Mouse (Mus musculus): ENCODE measurements around the gene Ube2d1.

Gene Ube2d1

DNA sequence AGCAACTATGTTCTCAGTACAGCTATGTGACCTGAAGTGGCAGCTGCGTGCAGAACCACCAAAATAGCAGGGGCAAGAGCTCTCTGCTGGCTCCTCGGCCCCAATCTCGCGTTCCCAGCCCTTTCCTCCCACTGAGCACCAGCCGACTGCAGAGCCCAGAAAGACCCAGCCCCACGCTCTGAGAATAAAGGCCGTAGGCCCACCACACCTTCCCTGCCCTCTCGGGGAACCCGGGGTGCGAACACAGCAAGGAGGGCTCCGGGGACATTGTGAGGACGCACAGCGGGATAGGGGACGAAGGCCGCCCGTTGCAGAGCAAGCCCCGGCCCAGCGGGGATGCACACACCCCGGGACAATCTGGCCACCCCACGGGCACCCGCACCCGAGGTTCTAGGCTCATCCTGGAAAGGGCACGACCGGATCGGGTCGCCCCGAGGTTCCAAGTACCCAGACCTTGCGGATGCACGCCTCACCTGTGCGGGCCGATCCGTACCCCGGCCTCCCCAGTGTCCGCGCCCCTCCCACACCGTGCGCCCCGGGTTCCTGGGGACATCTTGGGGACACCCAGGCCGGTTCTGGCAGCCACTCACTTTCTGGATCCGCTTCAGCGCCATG, 444 bp downstream of the Ube2d1 start:
- DNase-seq: no peak

DNA sequence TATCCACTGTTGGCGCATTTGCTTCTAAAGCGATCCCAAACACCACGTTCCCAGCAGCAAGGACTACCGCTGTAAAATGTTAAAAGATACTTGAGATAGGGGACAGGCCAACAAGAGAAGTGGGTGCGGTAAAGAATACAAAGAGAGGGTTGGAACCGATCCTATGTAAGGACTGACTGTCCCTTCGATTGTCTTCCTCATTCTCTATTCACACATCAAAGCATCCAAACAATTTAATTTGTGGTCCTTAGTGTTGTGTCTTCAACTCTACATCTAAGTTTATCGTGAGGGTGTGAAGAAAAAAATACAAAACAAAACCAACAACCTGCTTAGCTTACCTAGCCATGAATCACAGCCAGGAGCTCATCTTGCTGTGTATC, 941 bp downstream of the Ube2d1 start:
- no peak for DNase-seq

DNA sequence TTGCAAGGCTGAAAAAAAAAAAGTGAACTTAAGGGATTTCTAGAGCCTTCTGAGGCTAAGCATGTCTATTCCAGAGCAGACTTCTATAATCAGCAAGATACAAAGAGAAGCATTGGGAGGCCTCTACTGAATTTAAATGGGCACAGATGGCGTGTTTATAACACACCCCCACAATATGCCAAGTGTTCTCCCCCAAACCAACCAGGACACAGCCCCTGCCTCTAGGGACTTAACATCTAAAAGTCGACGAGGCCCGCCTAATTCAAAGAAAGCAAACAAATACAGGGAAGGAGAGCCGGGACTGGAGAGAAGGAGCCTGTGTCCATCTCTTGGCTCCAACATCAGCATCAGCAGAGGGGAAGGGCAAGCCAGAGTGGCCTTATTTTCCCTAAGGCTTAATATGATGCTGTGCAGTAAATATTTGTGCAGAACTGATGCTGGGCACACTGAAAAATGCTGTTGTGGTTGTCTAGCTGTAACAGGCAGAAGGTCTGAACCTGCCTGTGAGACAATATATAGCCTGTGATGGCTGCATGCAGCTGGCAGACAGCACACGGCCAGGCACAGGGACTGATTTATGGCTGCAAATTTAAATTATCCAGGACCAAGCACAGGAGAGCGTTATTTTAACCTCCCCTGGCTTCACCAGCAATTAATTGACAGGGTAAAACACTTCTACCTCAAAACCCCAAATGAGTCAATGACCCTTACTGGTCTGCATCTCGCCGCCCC, 11.9 kb downstream of the Ube2d1 start:
- DNase-seq: no peak

DNA sequence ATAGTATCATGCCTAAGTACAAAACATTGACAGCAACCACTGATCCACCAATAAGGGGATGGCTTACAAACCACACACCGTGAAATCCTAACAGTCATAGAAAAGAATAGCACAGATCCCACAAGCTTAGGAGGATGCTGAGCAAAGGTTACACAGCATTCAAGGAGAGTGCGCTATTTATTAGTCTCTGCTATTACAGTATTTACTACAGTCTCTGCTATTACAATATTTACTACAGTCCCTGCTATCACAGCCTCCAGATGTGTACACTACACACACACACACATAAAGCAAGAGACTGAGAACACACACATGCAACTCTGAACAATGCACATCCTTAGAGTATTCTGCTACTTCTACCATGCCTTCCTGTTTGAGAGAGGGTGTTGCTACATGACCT, 17.1 kb downstream of the Ube2d1 start:
- DNase-seq: no peak

DNA sequence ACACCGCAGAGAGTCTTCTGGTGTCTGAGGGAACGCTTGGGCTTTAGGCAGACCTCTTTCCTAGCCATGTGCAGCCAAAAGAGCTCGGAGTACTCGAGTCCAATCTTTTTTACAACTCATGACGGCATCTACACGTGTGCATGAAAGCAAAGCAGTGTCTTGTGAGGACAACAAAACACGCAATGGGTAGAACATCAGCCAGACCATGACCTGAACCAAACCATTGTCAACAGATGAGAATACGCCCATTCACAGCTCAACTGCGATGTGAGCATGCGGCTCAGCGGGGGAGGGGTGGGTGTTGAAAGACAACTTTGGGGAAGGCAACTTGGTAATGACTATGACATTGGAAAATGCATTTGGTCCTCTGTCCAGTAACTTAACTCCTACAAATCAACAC, 17.6 kb downstream of the Ube2d1 start:
- no peak for DNase-seq

GRCm38 (mm10) chr10:71265067-71265466, 20.0 kb downstream of the Ube2d1 start:
- DNase-seq: no peak

- DNase-seq: no peak
These were observed 23.4 kb downstream of the Ube2d1 start for GRCm38 (mm10) chr10:71261637-71262036.

DNA sequence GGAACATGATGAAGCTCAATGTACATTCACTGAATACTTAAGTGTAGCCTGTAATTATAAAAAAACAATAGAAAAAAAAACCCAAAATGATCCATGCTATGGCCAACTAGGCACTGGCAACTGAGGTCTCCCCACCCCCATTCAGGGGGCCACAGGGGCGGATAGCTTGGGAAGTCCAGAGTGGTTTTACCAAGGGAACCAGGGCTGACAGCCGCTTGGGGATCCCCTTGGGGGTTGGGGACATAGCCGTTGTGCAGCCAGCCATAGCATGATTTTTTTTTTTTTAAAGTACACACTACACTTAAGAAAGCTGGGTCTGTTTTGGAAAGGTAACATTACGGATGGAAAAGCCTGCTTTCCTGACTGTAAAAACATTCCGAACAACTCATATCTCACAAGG, 26.1 kb downstream of the Ube2d1 start:
- DNase-seq: no peak

- DNase-seq: no peak
These were observed 26.5 kb downstream of the Ube2d1 start for GRCm38 (mm10) chr10:71258516-71258915.

DNA sequence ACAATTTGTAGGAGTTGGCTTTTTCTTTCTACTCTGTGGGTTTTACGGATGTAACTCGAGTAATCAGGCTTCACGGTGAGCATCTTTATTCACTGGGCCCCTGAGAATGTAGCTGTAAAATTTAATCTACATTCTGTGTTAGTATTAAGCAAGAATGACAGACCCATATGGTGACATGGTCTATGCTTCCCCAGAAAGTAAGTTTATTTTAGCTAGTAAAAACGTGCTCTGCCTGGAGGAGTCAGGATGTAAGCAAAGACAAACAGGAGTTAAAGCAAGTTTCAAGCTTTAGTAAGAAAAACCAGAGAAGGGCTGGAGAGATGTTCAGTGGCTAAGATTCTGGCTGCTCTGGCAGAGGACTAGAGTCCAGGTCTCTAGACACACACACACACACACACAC, 31.9 kb downstream of the Ube2d1 start:
- DNase-seq: no peak

DNA sequence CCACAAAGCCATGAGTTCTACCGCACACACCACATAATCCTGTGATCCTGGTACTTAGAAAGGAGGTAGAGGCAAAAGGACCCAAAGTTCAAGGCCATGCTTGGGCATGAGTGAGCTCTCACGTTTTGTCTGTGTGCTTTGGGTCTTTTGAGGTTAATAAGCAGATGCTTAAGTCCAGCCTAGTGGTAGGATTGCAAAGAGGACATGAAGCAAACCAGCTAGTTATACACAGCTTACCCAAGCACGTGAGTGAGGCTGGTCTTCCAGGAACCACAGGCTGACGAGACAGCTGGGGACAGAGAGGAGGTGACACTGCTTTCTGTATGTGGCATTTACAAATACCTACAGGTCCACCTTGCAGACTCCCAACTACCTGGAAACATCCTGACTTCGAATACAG, 32.6 kb downstream of the Ube2d1 start:
- no peak for DNase-seq

DNA sequence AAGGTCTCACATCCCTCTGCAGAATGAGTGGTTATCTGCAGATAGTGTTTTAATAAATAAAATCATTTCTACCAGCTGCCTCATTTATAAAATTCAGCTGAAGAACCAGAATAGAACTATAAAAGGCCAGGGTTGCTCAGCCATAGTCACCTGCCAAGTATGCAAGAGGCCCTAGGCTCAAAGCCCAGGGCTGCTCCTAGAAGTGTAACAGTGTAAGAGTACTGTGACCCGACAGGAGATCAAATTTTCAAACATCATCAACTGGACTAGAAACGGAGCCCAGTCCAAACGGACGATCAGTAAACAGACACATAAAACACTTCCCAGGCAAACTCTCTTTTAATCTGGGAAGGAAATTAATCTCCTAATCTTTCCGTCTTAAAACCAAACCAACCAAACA, 33.2 kb downstream of the Ube2d1 start:
- DNase-seq: no peak

- no peak for DNase-seq
These were observed 33.8 kb downstream of the Ube2d1 start for GRCm38 (mm10) chr10:71251256-71251655.

- no peak for DNase-seq
These were observed 34.6 kb downstream of the Ube2d1 start for GRCm38 (mm10) chr10:71250472-71250871.

- DNase-seq: no peak
These were observed 35.8 kb downstream of the Ube2d1 start for GRCm38 (mm10) chr10:71249086-71249880.

DNA sequence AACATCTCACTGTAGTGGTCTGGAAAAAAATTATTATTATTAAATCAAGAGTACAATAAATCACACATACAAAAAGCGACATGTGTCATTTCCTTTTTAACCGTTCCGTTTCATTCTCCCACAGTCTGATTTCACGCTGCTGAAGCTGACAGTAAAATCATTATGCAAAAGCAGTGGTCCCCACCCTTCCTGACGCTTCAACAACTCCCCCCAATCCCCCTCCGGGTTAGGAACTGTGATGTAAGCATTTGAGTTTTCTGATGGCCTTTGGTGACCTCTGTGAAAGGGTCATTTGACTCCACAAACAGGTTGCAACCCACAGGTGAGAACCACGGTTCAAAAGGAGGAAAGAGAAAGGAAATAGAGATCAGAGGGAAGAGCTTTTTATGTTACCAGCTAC, 38.1 kb downstream of the Ube2d1 start:
- DNase-seq: no peak

- DNase-seq: no peak
These were observed 45.5 kb downstream of the Ube2d1 start for GRCm38 (mm10) chr10:71239479-71240120.

DNA sequence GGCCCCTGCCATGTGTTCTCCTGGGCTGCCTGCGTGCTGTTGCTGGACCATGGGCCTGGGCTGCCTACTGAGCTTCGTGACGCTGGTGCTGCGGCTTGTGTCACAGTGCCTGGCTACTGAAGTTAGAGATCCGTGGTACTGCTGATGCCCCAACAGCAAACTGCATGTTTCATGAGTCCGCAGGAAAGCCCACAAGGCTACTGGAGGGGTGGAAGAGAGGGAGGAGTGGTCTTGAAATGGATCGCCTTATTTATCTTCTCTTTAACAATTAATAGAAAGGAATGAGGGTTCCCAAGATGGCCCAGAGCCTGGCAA, 46.9 kb downstream of the Ube2d1 start, which contains the start of gene Tfam:
TSS of gene Tfam (minus strand) at position 41 of the 315 bp plus-strand sequence.
- no peak for DNase-seq

- DNase-seq: peak; percentile 98
These were observed 47.4 kb downstream of the Ube2d1 start for GRCm38 (mm10) chr10:71237516-71238239.

DNA sequence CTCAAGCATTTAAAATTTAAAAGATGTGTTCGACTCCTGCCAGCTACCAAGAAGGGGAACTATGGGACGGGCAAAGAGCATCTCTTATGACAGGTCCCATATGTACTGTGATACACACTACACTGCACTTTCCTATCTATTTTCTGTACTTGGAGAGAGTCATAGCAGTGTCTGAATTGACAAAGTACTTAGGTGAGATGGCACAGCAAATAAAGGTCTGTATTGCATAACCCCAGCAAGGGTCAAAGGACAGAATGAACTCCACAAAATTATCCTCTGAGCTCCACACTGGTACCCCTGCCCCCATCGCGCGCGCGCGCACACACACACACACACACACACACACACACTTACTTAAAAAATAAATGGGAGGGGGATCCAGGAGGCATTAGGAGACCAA, 51.0 kb downstream of the Ube2d1 start:
- DNase-seq: no peak

GRCm38 (mm10) chr10:71225894-71226293, 59.2 kb downstream of the Ube2d1 start:
- peak; percentile 65 for DNase-seq

DNA sequence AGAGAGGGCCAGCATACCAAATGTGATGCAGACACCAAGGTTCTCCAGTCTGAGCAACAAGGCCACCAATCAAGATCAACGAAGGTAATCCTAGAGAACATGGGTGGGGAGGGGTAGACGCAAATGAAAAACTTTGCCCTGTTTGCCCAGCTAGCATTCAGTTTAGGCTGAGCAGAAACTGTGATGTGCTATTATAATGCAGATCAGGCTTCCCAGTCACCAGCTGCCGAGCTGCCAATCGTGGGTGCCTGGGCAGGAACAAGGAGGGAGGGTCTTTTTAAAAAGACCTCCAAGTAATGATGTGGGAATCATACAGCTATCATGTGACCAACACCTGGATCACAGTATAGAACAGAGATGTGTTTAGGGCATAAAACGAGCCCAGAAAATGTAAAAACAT, 62.0 kb downstream of the Ube2d1 start:
- no peak for DNase-seq

GRCm38 (mm10) chr10:71222639-71223038, 62.4 kb downstream of the Ube2d1 start:
- DNase-seq: no peak

Measured in retina, postnatal 1 day (tissue).